Mouse (Mus musculus): ENCODE results near the gene Timm10b.
A peak's percentile ranks its signal among the peaks of the same experiment; 100 is the strongest.

Timm10b gene

GRCm38 (mm10) chr7:105639756-105640155 is at the start of gene Timm10b:
Gene Timm10b (plus strand): TSS chr7:105640056.
- DNase-seq = no peak

- no peak for DNase-seq
These were observed 49.8 kb upstream of the Timm10b start for GRCm38 (mm10) chr7:105590097-105590496.

- peak; percentile 92 for DNase-seq
These were observed 36.8 kb upstream of the Timm10b start for GRCm38 (mm10) chr7:105602860-105603623.

DNA sequence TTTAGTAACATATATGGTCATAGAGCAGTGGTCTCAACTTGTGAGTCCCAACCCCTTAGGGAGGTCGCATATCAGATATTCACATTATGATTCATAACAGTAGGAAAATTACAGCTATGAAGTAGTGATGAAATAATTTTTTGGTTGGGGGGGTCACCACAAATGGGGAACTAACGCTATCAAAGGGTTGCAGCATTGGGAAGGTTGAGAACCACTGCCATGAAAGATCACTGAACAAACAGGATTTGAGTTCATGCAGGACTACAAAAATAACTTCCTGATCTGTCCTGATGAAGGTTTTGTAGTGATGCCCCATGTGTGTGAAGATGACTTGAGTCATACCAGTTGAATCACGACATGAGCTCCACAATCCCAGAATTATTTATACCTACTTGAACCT is 31.4 kb upstream of the Timm10b start:
- no peak for DNase-seq

GRCm38 (mm10) chr7:105611767-105612166 is 28.1 kb upstream of the Timm10b start:
- peak; percentile 48 for DNase-seq

DNA sequence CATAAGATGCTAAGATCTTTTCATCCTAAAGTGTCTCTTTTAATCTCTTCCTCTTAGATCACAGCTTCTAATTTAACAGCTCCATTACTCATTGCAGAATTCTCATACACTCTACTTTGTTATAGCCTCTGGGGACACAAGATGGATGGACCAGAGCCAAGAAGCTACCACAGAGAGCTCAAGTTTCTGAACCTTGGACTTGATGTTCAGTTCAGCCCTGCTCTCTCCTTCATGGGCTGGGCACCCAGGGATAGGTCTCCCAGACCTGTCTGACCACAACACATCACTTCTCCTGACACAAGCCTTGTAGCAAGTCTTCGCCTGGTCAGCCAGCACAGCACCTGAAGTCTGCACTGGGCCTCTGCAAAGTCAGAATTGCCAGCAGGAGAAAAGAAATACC is 25.5 kb upstream of the Timm10b start:
- no peak for DNase-seq

DNA sequence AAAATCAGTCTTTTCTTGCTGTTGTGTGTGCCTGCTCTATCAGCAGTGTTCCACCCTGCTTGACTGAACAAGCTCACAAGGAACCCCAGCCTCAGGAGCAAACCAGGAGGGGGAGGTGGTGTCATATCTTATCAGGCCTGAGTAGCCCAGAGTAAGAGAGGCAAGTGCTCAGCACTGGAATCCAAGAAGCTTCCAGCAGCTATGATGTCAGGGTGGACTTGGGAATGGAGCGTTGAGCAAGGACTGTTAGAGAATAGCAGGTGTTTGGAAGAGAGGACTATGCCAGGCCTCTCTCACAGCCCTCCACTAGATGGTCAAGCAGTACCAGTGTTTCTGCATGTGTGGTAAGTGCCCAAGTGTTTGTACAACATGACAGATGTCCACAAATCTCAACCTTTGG is 24.1 kb upstream of the Timm10b start:
- DNase-seq = peak; percentile 30

DNA sequence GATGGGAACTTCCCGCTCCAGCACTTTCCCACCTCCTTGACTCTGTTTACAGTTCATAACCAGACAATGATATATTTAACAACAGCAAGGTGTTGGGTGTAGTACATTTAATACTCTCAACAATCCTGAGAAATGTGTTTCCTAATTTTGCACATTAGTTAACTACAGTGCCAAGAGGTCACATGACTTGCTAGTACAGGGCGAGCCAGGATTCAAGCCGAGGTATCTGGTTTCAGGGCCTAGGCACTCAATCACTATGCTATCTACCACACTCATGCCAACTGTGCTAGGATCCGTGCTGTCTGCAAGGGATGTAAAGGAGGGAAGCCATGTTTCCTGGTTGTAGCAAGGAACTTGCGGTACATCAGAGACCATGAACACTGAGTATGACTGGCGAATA is 23.3 kb upstream of the Timm10b start:
- peak; percentile 56 for DNase-seq

DNA sequence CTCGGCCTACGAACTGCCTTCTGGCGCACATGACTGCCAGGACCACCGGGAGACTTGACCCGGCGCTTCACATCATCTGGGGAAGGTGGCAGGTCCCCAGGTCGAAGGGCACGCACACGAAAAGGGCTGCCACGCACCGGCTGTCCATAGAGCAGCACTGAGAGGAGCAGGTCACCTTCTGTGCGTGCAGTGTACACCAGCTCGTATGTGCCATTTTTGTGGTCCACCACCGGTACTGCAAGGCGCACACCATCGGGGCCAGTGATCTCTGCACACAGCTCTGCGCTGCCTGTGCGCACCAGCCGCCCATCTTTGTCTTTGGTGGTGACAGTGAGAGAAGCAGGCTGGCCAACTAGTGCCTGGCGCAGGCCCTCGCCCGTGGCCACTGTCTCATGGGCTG is 22.0 kb upstream of the Timm10b start:
- no peak for DNase-seq

DNA sequence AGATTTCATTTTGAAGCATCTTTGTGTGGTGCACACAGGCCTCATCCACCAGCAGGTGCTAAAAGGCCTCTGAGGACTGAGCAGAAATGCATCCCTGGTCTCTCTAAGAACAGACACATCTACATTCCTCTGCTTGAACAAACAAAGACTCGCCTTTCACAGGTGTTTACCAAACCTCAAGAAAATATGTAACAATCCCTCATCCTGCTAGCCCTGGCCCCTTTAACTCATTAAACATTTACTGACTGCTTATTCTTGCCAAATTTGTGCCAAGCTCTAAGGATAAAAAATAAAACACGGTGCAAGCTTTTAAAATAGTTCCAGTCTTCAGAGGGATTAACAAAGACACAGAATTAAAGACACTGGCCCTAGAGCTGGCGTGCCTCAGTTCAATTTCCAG is 20.2 kb upstream of the Timm10b start:
- DNase-seq = no peak

- peak; percentile 68 for DNase-seq
These were observed 18.8 kb upstream of the Timm10b start for GRCm38 (mm10) chr7:105621053-105621452.

DNA sequence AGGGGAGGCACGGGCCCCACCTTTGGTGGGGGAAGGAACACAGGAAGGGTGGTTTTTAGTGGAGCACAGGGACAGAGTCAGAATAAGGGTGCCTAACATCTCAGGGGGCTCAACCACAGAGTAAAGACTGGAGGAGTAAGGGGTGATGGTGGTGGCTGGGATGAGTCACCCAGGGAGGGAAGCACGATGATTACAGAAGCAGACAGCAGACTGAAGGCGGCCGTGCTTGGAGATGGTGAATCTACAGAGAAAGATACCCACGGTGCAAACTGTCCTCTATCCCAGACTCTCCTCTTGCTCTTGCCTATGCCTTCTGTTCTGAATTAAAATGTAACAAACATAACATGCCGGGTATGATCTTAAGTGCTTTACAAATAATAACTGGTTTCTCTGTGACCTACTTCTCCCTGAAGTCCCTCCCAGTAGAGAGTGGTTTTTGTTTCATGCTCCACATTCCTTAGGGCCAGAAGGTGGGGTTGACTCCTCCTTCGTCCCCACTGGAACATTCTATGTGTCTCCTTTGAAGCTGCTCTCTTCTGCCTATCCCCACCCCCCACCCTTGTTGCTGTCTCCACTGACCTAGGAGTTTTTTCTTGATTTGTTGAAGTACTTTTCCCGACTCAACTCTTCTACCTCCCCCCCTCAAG is 18.1 kb upstream of the Timm10b start:
- peak; percentile 60 for DNase-seq

GRCm38 (mm10) chr7:105625397-105625796 is 14.5 kb upstream of the Timm10b start:
- DNase-seq = peak; percentile 75

GRCm38 (mm10) chr7:105628633-105629032 is 11.2 kb upstream of the Timm10b start:
- DNase-seq = peak; percentile 91

DNA sequence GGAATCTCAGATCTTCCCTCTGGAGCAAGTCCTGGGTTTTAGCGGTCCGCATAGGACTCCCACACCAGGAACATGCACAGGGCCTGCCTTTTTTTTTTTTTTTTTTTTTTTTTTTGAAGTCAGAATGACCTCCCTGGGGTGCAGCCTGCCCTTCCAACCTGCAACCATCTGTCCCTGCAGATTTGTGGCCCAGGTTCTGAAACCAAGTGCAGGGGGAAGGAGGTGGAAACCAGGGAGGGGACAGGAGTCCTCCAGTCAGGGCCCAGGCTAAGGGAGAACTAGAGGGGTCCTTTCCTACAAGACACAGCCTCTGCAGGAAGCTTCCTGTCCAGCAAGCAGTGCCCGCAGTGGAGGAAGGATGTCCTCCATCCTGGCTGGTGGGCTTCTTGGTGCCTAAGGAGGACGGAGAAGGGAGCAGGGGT is 7.3 kb upstream of the Timm10b start:
- no peak for DNase-seq

GRCm38 (mm10) chr7:105633127-105633800 is 6.6 kb upstream of the Timm10b start, which contains the start of gene Trim3:
Gene Trim3 (minus strand): TSS chr7:105633571.
- peak; percentile 92 for DNase-seq

GRCm38 (mm10) chr7:105633801-105634135 is 6.1 kb upstream of the Timm10b start:
- DNase-seq = no peak

DNA sequence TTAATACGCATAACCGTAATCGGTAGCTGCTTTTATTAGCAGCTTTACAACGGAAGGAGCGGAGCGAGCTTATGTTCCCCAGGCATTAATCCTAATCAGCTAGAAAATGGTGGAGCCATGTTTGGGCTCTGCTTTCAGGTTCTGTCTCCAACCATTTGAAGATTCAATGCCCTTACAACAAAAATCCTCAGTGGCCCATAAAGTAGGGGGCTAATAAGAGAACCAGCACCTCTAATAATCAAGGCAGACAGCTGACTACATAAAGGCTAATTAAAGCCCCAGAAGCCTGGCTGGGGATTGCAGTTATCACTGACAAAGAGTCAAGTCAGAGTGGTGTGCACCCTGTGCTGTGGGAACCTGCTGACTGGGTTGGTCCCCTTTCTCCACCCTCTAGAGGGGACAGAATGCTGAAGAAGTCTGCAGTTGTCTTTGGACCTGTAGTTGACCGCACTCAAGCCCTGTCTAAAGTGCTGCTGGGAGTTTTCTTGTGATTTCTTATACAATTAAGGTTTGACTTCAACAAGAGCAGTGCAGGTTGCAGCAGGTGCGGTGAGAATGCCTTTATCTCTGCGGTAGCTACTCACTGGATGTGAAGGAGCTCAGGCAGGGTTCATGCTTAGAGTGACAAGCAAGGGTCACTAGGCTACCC is 5.5 kb upstream of the Timm10b start:
- no peak for DNase-seq

- DNase-seq = no peak
These were observed 4.1 kb upstream of the Timm10b start for GRCm38 (mm10) chr7:105635726-105636125.

DNA sequence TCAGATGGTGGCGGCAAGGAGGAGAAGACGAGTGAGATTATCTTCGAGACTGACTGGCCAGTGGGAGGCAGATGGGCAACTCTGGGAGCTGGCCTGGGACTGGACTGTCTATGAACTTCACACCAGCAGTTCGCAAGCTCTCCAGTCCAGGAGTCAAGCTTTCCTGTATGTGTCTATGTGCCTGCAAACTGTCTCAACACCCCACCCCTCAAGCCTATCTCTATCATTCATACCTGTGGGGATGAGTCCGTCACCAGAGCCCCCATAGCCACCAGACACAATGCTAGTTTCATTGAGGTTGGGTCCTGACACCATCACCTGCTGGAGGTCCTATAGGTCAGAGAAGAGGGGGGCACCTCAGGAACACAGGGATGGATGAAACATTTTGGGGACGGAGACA is 1.1 kb upstream of the Timm10b start:
- DNase-seq = no peak

DNA sequence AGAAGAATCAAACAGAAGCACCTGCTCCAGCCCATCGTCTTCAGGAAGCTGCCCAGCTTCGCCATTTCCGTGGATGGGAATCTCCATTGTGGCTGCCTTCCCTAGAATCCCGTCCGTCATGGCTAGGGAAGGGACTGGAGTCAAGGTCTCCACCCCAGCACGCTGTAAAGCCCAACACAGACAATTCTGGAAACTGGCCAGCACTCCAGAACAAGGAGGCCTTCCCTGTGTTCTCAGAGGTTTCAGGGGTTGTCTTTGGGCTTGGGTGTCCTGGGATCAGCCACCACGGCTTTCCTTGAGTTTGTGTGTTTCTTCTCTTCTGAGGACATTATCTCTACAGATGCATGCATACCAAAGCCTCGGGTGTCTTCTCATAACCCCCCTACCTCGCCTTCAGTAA is 552 bp upstream of the Timm10b start:
- no peak for DNase-seq

DNA sequence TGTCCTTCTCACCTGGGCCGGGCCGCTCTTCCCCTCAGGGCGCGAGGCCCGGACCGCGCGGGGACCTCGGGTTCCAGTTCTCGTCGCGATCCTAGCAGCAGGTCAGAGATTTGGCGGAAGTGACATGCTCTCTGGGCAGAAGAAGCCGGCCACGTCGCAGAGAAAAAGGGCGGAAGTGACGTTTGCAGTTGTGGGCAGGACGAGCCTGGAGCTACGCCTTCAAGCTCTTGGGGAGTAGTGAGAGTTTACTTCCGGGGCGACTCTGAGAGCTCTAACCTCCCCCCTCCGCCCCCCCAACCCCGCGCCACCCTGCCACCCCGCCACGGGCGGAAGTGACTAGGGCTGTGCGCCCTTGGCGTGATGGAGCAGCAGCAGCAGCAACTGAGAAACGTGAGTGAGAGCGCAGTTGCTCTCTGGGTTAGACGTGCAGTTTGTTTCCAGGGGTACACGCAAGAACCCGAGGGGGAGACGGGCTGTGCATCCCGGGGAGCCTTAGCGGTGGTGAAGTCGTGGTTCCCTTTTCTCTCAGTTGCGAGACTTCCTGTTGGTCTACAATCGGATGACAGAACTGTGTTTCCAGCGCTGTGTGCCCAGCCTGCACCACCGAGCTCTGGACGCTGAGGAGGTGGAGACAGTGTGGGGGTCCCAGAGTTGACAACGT is 507 bp downstream of the Timm10b start, which contains the start of the genes Arfip2 and Gm45799:
TSS of gene Arfip2 (minus strand) at position 184 of the 661 bp plus-strand sequence.
TSS of gene Gm45799 (plus strand) at position 320 of the 661 bp plus-strand sequence.
- peak; percentile 99 for DNase-seq

- DNase-seq = no peak
These were observed 1.0 kb downstream of the Timm10b start for GRCm38 (mm10) chr7:105640894-105641255.
